Mouse (Mus musculus) R1 (cell line): ENCODE results near the gene Fga.

Experiments
- DNase-seq: peaks from one replicate; pipeline ENCODE4 v3.0.0-alpha.2; 2018; ENCODE audit warnings: low read depth, low spot score

Gene Fga

DNA sequence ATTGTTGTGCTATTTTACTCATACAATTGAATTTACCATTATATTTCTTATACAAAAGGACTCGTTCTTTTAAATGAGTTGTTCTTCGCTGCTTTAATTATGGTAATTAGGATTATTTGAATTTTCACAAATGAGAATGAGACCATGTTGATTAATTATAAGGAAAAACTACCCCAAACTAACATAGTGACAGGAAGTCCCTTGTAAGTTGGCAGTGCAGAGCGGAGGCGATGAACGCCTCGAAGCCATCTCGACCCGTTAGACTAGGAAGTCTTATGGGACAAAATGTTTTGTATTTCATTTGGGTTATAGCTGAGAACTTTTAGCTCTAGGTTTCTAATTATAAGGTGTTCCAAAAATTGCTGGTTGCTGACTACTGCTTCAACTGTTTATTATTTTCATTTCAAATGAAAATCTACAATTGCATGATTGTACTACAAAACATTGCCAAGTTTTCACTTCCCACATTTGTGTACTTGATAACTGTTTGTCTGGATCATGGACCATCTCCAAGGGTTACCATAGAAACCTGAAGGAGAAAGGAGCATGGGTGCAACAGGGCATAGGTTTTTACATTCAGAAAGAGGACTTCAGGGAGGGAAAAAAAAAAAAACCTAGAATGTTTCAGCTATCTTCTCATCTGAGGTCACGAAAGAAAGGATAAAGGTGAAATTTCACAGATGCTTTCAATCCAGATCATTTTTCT lies 1.8 kb downstream of the Fga start:
- no peak for DNase-seq

GRCm38 (mm10) chr3:83030331-83030730 lies 4.5 kb downstream of the Fga start:
- DNase-seq = peak; percentile 78

DNA sequence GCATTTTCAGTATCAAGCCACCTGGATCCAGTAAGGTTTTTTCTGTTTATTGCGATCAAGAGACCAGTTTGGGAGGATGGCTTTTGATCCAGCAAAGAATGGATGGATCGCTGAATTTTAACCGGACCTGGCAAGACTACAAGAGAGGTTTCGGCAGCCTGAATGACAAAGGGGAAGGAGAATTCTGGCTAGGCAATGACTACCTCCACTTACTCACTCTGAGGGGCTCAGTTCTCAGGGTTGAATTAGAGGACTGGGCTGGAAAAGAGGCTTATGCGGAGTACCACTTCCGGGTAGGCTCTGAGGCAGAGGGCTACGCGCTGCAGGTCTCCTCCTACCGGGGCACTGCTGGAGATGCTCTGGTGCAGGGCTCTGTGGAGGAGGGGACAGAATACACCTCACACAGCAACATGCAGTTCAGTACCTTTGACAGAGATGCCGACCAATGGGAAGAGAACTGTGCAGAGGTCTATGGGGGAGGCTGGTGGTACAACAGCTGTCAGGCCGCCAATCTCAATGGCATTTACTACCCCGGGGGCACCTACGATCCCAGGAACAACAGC lies 7.0 kb downstream of the Fga start:
- peak; percentile 32 for DNase-seq

- DNase-seq = no peak
Measured at GRCm38 (mm10) chr3:83033801-83034200, 7.9 kb downstream of the Fga start.

GRCm38 (mm10) chr3:83038865-83039264 lies 13.0 kb downstream of the Fga start:
- DNase-seq = no peak

DNA sequence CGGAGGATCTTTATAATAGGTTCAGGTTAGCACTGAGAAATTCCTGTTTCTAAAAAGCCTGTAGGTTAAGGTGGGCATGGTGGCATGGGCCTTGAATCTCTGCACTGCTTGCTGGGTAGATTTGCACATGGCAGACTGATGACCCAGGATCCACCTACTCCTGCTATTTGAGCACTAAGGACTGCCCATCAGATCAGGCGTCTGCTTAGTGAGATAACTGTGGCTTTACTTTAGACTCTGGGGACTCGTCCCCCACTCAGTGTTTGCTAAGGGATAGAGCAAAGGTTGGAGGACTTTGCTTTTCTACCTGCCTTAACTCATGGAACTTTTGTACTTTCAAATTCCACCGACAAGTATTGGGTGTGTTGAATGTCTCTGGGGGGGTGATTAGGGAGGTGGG lies 13.8 kb downstream of the Fga start:
- DNase-seq = no peak

DNA sequence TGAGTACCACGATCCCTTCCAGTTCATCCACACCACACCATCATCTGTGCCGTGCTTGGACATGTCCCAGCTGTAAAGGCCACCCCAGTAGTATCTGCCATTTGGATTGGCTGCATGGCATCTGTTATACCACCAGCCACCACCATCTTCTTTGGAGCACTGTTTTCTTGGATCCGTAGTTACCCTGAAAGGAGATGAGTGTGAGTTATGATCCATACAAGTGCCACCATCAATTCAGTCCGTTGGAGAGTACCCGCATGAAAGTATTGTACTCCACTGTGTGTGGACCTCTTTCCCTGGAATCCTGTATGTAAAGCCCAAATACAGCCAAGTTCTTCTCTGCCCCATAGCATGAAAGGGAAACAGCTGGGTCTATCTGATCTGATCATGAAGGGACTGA lies 16.6 kb downstream of the Fga start:
- no peak for DNase-seq

DNA sequence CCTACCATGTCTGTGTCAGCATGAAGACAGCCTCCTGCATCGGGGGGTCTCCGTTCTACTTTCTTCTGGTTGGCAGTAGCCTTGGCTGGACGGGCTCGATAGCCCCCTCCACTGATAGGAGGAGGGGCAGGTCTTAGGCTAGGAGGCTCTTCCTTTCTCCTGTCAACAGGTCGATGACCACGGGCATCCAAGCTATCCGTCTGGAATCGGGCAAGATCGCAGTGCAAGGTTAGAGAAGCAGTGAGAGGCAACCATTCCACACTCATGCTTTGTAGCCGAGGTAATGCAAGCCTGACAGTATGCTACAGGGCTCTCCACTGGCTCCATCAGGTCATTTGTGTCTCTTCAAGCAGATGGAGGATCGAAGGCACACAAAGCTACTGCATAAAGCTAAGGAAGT lies 20.8 kb downstream of the Fga start:
- no peak for DNase-seq

DNA sequence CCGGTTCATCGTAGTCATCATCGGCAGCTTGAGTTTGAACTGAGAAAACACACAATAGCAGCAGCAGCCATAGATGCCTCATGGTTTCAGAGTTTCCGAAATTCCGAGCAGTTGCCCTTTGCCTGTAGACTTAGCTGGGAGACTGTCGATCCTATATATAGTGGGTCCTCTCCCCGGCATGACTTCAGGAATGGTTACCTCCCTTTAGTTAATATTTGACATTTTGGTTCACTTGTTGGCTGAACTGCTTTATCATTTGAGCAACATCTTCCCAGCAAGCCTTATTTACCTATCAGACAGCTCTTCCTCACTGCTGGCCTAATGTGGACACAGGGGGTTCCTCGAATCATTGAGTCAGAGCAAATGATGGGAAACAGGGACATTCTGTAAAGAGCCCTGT lies 23.8 kb downstream of the Fga start, which contains the start of gene Fgb:
Fgb (minus strand) TSS at position 184 of the 400 bp plus-strand sequence.
- DNase-seq = no peak

DNA sequence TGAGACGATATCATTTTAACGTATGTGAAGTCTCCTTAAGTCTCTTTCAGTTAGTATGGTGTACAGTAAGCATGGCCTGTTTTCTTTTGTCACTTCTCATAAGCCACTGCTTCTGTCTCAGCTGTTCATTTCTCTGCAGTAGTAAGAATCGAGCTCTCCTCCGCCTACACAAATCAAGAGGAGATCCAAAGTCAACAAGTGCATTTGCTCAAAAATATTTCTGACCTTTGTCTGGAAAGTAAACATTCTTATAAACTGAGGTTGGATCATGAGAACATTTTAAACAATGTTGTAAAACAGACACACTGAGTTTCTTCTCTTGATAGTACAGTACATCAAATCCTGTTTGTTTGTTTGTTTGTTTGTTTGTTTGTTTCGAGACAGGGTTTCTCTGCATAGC lies 24.8 kb downstream of the Fga start:
- no peak for DNase-seq

DNA sequence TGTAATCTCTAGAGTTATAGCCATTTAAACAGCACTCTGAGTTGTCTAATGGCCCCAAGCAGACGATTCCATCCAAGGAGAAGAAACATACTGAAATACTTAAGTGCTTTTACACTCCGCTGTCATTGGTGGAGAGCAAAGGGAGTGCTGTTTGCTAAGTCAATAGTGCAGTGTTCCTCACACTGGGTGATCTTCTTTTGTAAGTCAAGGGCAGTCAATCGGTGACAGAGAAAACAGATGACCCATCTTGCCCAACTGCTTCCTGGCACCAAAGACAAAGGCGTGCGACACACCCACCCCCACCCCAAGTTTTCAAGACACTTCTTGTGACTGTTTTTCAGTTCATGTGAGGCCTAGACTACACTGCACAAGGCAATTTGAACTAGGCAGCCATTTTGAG lies 26.2 kb downstream of the Fga start:
- peak; percentile 37 for DNase-seq

DNA sequence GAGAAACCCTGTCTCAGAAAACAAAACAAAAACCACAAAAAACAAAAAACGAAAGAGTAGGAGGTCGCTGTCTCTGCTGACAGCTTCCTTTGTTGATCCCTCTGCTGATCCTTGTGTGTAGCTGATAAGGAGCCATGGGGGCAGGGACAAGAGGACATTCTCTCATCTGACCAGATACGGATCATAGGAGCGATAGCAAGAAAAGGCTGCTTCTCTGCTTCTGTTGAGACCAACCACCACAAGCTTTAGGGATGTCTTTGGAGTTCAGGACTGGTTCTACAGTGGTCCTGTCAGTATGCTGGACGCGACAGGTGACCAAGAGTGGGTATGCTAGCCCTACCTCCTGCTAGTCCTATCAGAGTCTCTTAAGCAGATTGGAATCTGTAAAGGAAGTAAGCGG lies 27.2 kb downstream of the Fga start:
- no peak for DNase-seq

GRCm38 (mm10) chr3:83053758-83054157 lies 27.9 kb downstream of the Fga start:
- DNase-seq = peak; percentile 15

- DNase-seq = no peak
Measured at GRCm38 (mm10) chr3:83054759-83055158, 28.9 kb downstream of the Fga start.

GRCm38 (mm10) chr3:83055281-83056038 lies 29.6 kb downstream of the Fga start, which contains the start of gene Plrg1:
TSS of gene Plrg1 (plus strand) at chr3:83055522.
- peak; percentile 96 for DNase-seq

DNA sequence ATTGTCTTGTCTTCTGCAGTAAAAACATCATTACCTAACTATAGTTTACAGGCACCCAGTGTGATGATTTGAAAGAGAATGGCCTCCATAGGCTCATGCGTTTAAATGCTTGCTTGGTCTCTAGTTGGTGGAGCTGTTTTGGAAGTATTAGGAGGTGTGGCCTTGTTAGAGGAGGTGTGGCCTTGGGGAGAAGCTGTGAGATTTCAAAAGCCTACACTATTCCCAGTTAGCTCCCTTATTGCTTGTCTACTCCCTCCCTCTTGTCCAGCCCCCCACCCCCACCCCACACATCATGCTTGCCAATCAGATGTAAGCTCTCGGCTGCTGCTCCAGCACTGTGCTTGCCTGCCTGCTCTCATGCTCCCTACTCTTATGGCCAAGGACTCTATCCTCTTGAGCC lies 31.2 kb downstream of the Fga start:
- peak; percentile 74 for DNase-seq

GRCm38 (mm10) chr3:83067920-83068319 lies 42.0 kb downstream of the Fga start:
- DNase-seq = no peak

GRCm38 (mm10) chr3:83068869-83069268 lies 43.0 kb downstream of the Fga start:
- no peak for DNase-seq

DNA sequence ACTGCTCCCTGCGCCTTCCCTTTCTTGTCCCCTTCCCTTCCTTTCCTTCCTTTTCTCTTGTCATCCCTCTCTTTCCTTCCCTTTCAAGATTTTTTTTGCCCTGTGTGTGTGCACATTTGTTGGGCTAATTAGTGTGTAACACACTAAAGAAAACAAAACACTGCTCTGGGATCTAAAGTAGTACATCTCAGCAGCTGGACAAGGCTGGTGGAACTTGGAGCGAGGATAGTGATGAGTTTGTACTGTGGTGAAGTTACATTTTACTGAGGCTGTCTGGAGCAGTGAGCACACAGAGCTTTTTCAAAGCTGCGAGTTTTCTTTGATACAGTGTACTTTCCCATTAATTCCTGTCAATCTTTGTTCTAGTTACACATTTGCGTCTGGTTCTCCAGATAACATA lies 44.4 kb downstream of the Fga start:
- DNase-seq = no peak

DNA sequence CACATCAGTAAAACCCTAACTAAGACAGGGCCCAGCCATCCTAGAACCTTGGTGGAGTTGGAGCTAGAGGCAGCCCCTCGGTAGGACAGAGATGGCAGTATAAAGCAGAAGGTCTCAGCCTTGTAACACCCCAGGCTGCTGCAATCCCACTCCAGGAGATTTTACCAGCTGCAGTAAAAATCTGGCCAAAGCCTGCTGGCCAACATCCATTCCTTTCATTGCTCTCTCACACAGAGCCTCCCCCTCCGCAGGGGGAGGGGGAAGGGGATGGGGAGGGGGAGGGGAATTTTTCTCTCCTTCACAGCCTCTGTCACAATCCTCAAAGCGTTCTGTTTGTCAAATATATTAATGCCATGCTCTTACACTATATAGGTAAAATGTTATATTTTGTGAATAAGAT lies 50.7 kb downstream of the Fga start:
- DNase-seq = no peak

- DNase-seq = peak; percentile 73
Measured at GRCm38 (mm10) chr3:83080567-83081055, 54.7 kb downstream of the Fga start.
